Mouse (Mus musculus): ENCODE results near the gene Ddx27.
A peak's percentile ranks its signal among the peaks of the same experiment; 100 is the strongest.

Gene Ddx27

GRCm38 (mm10) chr2:167028553-167028952, 13.6 kb downstream of the Ddx27 start:
- DNase-seq (ENCODE audit: low spot score), result no peak

DNA sequence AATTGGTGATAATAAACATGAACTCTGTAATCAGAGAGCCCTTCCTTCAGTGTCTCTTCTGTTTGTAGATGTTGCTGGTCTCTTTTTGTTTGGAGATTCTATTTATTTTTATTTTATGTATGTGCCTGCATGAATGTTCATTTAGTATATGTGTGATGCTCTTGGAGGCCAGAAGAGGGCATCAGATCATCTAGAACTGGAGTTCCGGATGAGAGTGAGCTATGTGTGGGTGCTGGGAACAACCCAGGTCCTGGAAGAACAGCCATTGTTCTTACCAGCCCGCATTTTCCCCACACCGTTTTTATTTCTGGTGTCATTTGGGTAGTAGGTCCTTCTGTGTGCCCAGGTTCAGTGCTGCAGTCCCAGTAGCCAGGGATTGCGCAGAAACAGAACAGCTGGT, 15.5 kb downstream of the Ddx27 start:
- DNase-seq (ENCODE audit: low spot score), result no peak

- DNase-seq (ENCODE audit: low spot score), result no peak
These were observed 22.7 kb downstream of the Ddx27 start for GRCm38 (mm10) chr2:167037710-167038109.

DNA sequence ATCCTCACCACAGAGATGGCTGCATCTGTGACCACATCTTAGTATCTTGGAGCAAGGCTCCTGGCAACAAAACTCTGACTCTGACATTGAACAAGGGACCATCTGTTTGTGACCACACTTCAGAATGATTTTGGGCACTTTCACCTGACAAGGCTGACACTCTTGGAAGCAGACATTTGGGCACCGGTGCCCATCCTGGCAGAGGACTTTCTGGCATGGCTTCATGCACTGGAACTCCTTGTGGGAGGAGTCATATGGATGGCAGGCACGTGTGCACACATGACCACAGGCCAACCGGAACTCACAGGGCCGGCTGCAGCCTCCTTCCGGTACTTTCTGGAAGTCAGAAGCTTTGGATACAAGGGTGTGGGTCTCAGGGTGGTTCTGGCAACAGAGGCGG, 23.3 kb downstream of the Ddx27 start:
- DNase-seq (ENCODE audit: low spot score), result no peak

- no peak for DNase-seq (ENCODE audit: low spot score)
These were observed 23.7 kb downstream of the Ddx27 start for GRCm38 (mm10) chr2:167038716-167039115.

GRCm38 (mm10) chr2:167039386-167039785, 24.4 kb downstream of the Ddx27 start:
- no peak for DNase-seq (ENCODE audit: low spot score)

GRCm38 (mm10) chr2:167043400-167044121, 28.6 kb downstream of the Ddx27 start:
- DNase-seq (ENCODE audit: low spot score), result peak; percentile 59

- DNase-seq (ENCODE audit: low spot score), result no peak
These were observed 33.2 kb downstream of the Ddx27 start for GRCm38 (mm10) chr2:167048223-167048622.

- DNase-seq (ENCODE audit: low spot score), result no peak
These were observed 33.8 kb downstream of the Ddx27 start for GRCm38 (mm10) chr2:167048698-167049358.

DNA sequence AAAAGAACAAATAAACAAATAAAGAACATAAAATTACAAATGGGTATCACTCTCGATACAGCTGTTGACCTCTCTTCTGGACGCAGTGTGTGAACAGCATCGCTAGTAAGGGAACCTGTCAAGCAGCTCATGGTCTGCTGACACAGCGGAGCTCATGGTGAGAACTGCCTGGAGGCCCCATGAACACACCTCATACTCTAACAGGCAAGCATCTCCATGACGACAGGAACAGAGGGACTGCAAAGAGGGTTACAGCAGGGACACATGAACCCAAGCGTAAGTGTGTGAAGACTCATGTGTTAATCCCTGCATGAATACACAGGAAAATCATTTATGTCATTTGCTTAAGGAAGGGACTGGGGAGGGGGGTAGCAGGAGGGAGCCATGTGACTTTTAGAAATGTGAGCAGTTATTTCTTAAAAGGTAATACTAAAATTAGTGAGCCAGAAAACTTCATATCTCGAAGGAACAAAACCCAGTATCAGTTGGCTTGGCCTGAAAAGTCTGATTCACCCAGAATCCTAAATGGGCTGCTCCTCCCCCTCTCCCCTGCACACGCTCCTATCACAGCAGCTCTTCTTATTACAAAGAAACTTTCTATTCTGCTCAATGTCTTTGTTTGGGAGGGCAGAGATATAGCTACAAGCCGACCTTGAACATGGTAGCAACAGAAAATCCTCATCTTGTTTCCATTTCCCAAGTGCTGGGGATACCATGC, 38.3 kb downstream of the Ddx27 start:
- no peak for DNase-seq (ENCODE audit: low spot score)

DNA sequence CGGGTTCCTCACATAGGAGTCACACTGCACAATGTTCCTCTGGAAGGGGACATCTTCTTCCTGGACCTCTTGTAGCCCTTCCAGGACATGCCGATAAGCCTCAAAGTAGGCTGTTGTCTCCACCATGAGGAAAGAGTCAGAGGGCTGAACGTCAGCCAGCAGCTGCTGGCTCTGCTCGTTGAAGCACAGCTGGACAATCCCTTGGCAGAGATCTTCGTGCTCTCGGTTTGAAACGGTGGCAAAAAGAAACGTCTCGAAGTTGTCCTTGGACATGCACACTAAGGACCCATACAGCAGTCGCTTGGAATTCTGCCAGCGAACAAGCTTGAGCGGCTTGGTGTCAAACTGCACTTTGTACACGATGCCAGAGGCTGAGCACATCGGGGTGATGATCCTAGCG, 40.4 kb downstream of the Ddx27 start:
- no peak for DNase-seq (ENCODE audit: low spot score)

DNA sequence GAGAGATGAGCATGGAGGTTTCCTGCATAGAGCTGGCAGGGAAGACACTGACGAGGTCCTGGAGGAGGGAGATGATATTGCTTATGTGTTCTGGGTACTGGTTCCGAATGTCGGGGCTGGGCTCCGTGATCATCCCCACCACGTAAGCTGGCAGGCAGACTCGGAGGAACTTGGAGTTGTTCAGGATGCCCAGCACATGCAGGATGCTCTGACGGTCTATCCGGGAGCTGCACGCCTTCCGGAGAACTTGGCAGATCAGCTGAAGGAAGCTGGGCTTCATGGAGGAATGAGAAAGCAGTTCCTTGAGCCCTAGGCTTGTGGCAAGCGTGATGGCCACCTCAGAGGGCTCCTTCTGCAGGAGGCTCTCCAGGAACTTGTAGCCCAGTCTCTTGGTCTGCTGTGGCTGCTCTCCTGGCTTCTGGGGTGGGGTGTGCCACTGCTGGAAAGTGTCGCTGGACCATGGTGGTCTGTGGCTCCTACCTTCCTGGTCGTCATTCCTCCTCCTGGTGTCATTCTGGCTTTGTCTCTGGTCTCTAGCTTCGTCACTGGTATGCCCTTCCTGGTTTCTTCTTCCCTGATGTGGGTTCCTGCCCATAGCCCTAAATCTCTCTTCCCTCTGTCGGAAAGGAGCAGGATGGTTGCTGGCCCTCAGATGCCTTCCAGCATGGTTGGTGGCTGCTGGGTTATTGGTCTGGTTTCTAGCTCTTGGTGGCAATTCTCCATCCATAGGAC, 41.4 kb downstream of the Ddx27 start:
- no peak for DNase-seq (ENCODE audit: low spot score)

DNA sequence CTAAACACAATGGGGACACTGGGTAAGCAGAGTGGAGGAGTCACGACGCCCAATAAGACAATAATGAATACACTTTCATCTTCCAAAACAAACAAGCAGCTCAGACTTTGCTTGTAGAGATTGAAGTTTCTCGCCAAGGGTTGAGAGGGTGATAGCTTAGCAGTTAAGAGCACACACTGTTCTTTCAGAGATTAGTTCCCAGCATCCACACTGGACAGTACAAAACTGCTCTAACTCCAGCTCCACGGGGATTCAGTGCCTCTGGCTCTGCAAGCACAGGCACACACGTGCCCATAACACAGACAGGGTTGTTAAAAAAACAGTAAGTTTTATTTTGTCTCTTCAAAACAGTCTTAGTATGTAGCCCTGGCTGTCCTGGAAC, 41.9 kb downstream of the Ddx27 start:
- no peak for DNase-seq (ENCODE audit: low spot score)

GRCm38 (mm10) chr2:167058201-167058600, 43.2 kb downstream of the Ddx27 start:
- DNase-seq (ENCODE audit: low spot score), result no peak

DNA sequence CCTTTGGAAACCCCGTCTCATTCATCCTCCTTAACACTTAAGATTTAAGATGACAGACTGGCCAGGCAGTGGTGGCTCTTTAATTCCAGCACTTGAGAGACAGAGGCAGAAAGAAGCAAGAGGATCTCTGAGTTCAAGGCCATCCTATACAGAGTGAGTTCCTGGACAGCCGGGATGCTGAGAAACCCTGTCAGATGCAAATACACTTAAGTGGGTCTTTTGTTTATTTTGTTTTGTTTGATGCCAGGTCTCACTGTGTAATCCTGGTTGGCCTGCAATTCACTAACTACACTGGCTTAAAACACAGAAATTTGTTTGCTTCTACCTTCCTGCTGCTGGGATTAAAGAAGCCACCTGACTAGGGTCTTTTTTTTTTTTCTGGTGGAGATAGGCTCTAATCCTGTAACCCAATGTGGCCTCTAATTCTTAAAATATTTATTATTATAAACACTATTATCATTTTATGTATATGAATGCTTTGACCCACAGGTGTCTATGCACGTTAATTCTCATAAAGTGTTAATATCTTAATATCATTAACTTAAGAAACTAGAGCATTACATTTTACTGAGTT, 43.9 kb downstream of the Ddx27 start:
- DNase-seq (ENCODE audit: low spot score), result no peak

GRCm38 (mm10) chr2:167059536-167059935, 44.5 kb downstream of the Ddx27 start:
- DNase-seq (ENCODE audit: low spot score), result no peak

- no peak for DNase-seq (ENCODE audit: low spot score)
These were observed 45.0 kb downstream of the Ddx27 start for GRCm38 (mm10) chr2:167059960-167060359.

DNA sequence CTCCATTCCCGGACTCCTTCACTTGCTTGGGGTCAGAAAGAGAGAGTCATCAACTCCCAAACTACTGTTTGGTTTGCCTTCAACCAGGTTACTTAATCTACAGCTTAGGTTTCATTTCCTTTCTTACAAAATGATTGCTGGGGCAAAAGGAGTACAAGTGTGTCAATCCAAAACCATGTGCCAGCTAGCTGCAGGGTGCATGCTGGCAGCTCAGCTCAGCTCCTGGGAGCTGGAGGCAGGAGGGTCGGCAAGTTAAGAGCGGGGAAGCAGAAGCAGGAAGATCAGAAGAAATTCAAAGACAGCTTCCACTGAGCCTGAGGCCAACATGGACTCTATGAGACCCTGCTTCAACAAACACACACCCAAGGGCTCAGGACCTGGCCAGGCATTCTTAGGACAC, 45.4 kb downstream of the Ddx27 start:
- no peak for DNase-seq (ENCODE audit: low spot score)

DNA sequence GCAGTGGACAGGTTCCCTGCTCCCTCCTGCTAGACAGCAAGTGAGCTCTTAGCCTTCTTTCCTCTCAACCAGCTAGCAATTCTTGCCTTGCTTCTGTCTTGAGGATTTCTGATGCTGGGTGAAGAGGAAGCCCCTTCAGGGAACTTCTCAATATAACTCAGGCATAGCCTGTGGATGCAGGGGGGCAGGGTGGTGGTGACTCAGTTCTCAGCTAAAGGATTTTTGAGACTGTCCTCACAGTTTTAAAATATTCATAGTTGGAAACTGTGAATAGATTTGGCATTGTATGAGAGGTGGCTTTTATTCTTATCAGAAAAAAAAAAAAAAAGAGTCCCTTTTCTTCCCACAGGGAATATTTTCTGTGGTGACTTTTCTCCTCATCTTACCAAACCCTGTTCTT, 45.8 kb downstream of the Ddx27 start:
- no peak for DNase-seq (ENCODE audit: low spot score)

DNA sequence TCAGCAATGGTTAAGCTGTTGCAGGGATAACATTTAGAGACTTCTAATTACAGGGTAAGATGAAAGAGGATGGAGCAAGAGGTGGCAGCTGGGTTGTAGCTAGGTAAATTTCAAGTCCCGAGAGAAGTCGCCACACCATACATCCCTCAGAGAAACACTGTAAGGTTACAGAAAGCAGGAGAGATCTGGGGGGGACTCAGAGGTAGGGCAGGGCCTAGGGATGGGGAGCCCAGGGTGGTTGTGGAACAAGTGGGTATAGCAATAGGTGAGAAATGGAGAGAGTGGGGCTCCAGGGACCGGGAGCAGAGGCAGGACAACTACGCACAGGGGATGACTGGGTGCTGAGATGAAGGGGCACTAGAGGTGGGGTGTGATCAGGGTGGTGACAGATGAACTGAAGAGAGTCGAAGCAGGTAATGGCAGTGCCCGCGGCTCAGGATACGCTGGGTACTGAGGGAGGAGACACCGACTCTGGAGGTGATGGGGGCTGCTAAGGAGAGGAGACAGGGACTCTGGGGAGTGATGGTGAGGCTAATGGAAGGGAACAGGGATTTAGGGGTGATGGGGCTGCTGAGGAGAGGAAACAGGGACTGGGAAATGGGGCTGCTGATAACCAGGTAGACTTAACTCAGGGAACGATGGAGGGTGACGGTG, 46.5 kb downstream of the Ddx27 start:
- no peak for DNase-seq (ENCODE audit: low spot score)

- peak; percentile 96 for DNase-seq (ENCODE audit: low spot score)
These were observed 47.5 kb downstream of the Ddx27 start for GRCm38 (mm10) chr2:167062497-167062911.

Measured in spleen, adult 12 weeks (tissue).